Mouse (Mus musculus) intestine, embryonic 14.5 days (tissue): ENCODE data around the gene Kif27. TPM values are rescaled to one million over a fixed set of nuclear protein-coding genes. Genes with fewer than 3 reads are reported as not detected.

Experiments
- ATAC-seq: fragments of 200-750 bp; cut with Nextera tagmentation; replicated peaks from 2 replicates; pipeline ENCODE4 v1.8.0; 2017; ENCODE audit warnings: low read depth, moderate number of reproducible peaks, moderate TSS enrichment, moderate library complexity; ENCODE audit not compliant: low FRiP score, low TSS enrichment
- DNase-seq: peaks from one replicate; pipeline ENCODE4 v3.0.0-alpha.2; 2018; ENCODE audit warnings: low spot score
- H3K27ac ChIP-seq: fragments of 300-500 bp; sonication (generic); 2 replicates; pipeline ENCODE4 v1.5.1; 2014; ENCODE audit warnings: low read depth, mild to moderate bottlenecking, control low read depth
- H3K27me3 ChIP-seq: fragments of 300-500 bp; sonication (generic); replicated peaks from 2 replicates; pipeline ENCODE4 v1.6.1; 2014; ENCODE audit warnings: low read length, control low read depth; ENCODE audit not compliant: control insufficient read depth, insufficient read depth
- H3K36me3 ChIP-seq: fragments of 300-500 bp; sonication (generic); 2 replicates; pipeline ENCODE4 v1.6.1; 2014; ENCODE audit warnings: low read length, control low read depth; ENCODE audit not compliant: control insufficient read depth, insufficient read depth
- H3K4me1 ChIP-seq: fragments of 300-500 bp; sonication (generic); replicated peaks from 2 replicates; pipeline ENCODE4 v1.6.1; 2014; ENCODE audit warnings: low read length, control low read depth, mixed read lengths; ENCODE audit not compliant: control insufficient read depth, insufficient read depth
- H3K4me2 ChIP-seq: fragments of 300-500 bp; sonication (generic); 2 replicates; pipeline ENCODE4 v1.6.1; 2014; ENCODE audit warnings: low read length
- H3K4me3 ChIP-seq: fragments of 300-500 bp; sonication (generic); 2 replicates; pipeline ENCODE4 v1.5.1; 2014; ENCODE audit warnings: low read depth, low read length, control low read depth, mixed read lengths
- H3K9ac ChIP-seq: fragments of 300-500 bp; sonication (generic); 2 replicates; pipeline ENCODE4 v1.6.1; 2014; ENCODE audit warnings: mild to moderate bottlenecking, low read length
- H3K9me3 ChIP-seq: fragments of 300-500 bp; sonication (generic); 2 replicates; pipeline ENCODE4 v1.6.1; 2016; ENCODE audit warnings: low read length, control low read depth; ENCODE audit not compliant: control insufficient read depth
- WGBS: fragments of 180-500 bp; shearing (Covaris S2); extraction: QIAGEN DNeasy Blood & Tissue Kit; methylation state at CpG from one replicate; pipeline ENCODE4 v1.1.7; 2014; 5-methylcytosine and 5-hydroxymethylcytosine counted together
- polyA plus RNA-seq: library from polyadenylated mRNA; unstranded; fragments of >200 nt; fragmentation: Nextera tagmentation; extraction: Ambion mirVana; gene quantifications from 2 replicates; pipeline ENCODE4 v1.2.1, GENCODE M21; 2014

The Kif27 gene
- polyA plus RNA-seq, 1 experiment from 2014 or later = 1.0 TPM

GRCm38 (mm10) chr13:58337456-58337855 lies 21.5 kb downstream of the Kif27 start:
- no peak overlapping the region for H3K9ac ChIP-seq
- no peak for DNase-seq

GRCm38 (mm10) chr13:58334116-58334515 lies 24.8 kb downstream of the Kif27 start:
- WGBS = 90% methylated on average over 5 of the region's 5 CpGs
- H3K4me3 ChIP-seq = no peak overlapping the region
- no peaks in the 10 kb centered on the region for H3K27me3 ChIP-seq
- no peaks in the 10 kb centered on the region for H3K4me1 ChIP-seq
- H3K4me2 ChIP-seq = no peak overlapping the region
- H3K9me3 ChIP-seq = no peaks in the 10 kb centered on the region
- ATAC-seq (no peak), DNase-seq (no peak)
- H3K36me3 ChIP-seq = no peaks in the 10 kb centered on the region
- H3K27ac ChIP-seq = no peak overlapping the region
- H3K9ac ChIP-seq = no peak overlapping the region

More at GRCm38 (mm10) chr13:58337456-58337855, 21.5 kb downstream of the Kif27 start:
- Histone ChIP-seq H3K27ac (no peak overlapping the region), H3K9me3 (no peaks in the 10 kb centered on the region), H3K4me2 (no peak overlapping the region), H3K4me1 (no peaks in the 10 kb centered on the region), H3K36me3 (no peaks in the 10 kb centered on the region), H3K27me3 (no peaks in the 10 kb centered on the region), H3K4me3 (no peak overlapping the region)
- WGBS = 78% methylated on average over 12 of the region's 12 CpGs
- no peak for ATAC-seq

- Histone ChIP-seq H3K4me2 (no peak overlapping the region), H3K4me1 (no peaks in the 10 kb centered on the region), H3K9me3 (no peaks in the 10 kb centered on the region), H3K4me3 (no peak overlapping the region), H3K27me3 (no peaks in the 10 kb centered on the region), H3K36me3 (no peaks in the 10 kb centered on the region), H3K9ac (no peak overlapping the region), H3K27ac (no peak overlapping the region)
- DNase-seq (no peak), ATAC-seq (no peak)
- 62% methylated on average over 2 of the region's 2 CpGs for WGBS
Measured at GRCm38 (mm10) chr13:58317768-58318167, 41.2 kb downstream of the Kif27 start.

- Histone ChIP-seq H3K27ac (no peak overlapping the region), H3K4me1 (no peaks in the 10 kb centered on the region), H3K4me2 (no peak overlapping the region), H3K36me3 (no peaks in the 10 kb centered on the region), H3K9ac (no peak overlapping the region), H3K27me3 (no peaks in the 10 kb centered on the region), H3K9me3 (no peaks in the 10 kb centered on the region), H3K4me3 (no peak overlapping the region)
- 61% methylated on average over 6 of the region's 6 CpGs for WGBS
- no peak for ATAC-seq
- DNase-seq = no peak
Measured at GRCm38 (mm10) chr13:58314991-58315390, 43.9 kb downstream of the Kif27 start.

GRCm38 (mm10) chr13:58313758-58314157 lies 45.2 kb downstream of the Kif27 start:
- Histone ChIP-seq H3K27ac (no peak overlapping the region), H3K4me2 (no peak overlapping the region), H3K4me1 (no peaks in the 10 kb centered on the region), H3K4me3 (no peak overlapping the region), H3K36me3 (no peaks in the 10 kb centered on the region), H3K9ac (no peak overlapping the region), H3K27me3 (no peaks in the 10 kb centered on the region), H3K9me3 (no peaks in the 10 kb centered on the region)
- 76% methylated on average over 3 of the region's 3 CpGs for WGBS
- no peak for ATAC-seq
- no peak for DNase-seq

- Histone ChIP-seq H3K27ac (no peak overlapping the region), H3K4me2 (no peak overlapping the region), H3K27me3 (no peaks in the 10 kb centered on the region), H3K9ac (no peak overlapping the region), H3K4me3 (no peak overlapping the region), H3K36me3 (no peaks in the 10 kb centered on the region), H3K9me3 (no peaks in the 10 kb centered on the region), H3K4me1 (no peaks in the 10 kb centered on the region)
- WGBS = 46% methylated on average over 3 of the region's 3 CpGs
- no peak for DNase-seq
- ATAC-seq = no peak
Measured at GRCm38 (mm10) chr13:58311351-58311750, 47.6 kb downstream of the Kif27 start.

- H3K4me2 ChIP-seq = no peak overlapping the region
- no peaks in the 10 kb centered on the region for H3K27me3 ChIP-seq
- DNase-seq (no peak), ATAC-seq (no peak)
- no peak overlapping the region for H3K9ac ChIP-seq
- 76% methylated on average over 8 of the region's 8 CpGs for WGBS
- no peaks in the 10 kb centered on the region for H3K4me1 ChIP-seq
- H3K4me3 ChIP-seq = no peak overlapping the region
- no peaks in the 10 kb centered on the region for H3K9me3 ChIP-seq
- no peaks in the 10 kb centered on the region for H3K36me3 ChIP-seq
- H3K27ac ChIP-seq = no peak overlapping the region
Measured at GRCm38 (mm10) chr13:58309499-58309898, 49.4 kb downstream of the Kif27 start.

- WGBS = 90% methylated on average over 5 of the region's 5 CpGs
- Histone ChIP-seq H3K36me3 (no peaks in the 10 kb centered on the region), H3K4me1 (no peaks in the 10 kb centered on the region), H3K4me3 (no peak overlapping the region), H3K9me3 (no peaks in the 10 kb centered on the region), H3K9ac (no peak overlapping the region), H3K27me3 (no peaks in the 10 kb centered on the region), H3K27ac (no peak overlapping the region), H3K4me2 (no peak overlapping the region)
- ATAC-seq = no peak
- no peak for DNase-seq
Measured at GRCm38 (mm10) chr13:58307453-58307852, 51.5 kb downstream of the Kif27 start.

GRCm38 (mm10) chr13:58305230-58305629 lies 53.7 kb downstream of the Kif27 start:
- Histone ChIP-seq H3K36me3 (no peaks in the 10 kb centered on the region), H3K4me2 (no peak overlapping the region), H3K27ac (no peak overlapping the region), H3K4me1 (no peaks in the 10 kb centered on the region), H3K9ac (no peak overlapping the region), H3K27me3 (no peaks in the 10 kb centered on the region), H3K9me3 (no peaks in the 10 kb centered on the region), H3K4me3 (no peak overlapping the region)
- 77% methylated on average over 2 of the region's 2 CpGs for WGBS
- DNase-seq = no peak
- no peak for ATAC-seq
